Mouse (Mus musculus) liver, embryonic 11.5 days (tissue): ENCODE measurements around the gene Phactr1. TPM values are rescaled to one million over a fixed set of nuclear protein-coding genes. Genes with fewer than 3 reads are reported as not detected.
A peak's percentile ranks its signal among the peaks of the same experiment; 100 is the strongest.

Experiments used
- ATAC-seq: fragments of 200-750 bp; cut with Nextera tagmentation; replicated peaks from 2 replicates; pipeline ENCODE4 v1.8.0; 2017; ENCODE audit warnings: moderate number of reproducible peaks, mild to moderate bottlenecking, moderate TSS enrichment, moderate library complexity; ENCODE audit not compliant: low FRiP score
- DNase-seq: peaks from one replicate; pipeline ENCODE4 v3.0.0-alpha.2; 2017; ENCODE audit warnings: low spot score
- H3K27ac ChIP-seq: fragments of 300-500 bp; sonication (generic); 2 replicates; pipeline ENCODE4 v1.5.1; 2014; ENCODE audit warnings: mild to moderate bottlenecking, low read depth, low read length, control low read depth
- H3K27me3 ChIP-seq: fragments of 300-500 bp; sonication (generic); replicated peaks from 2 replicates; pipeline ENCODE4 v1.6.1; 2014; ENCODE audit warnings: low read length, mixed read lengths; ENCODE audit not compliant: control insufficient read depth, insufficient read depth
- H3K36me3 ChIP-seq: fragments of 300-500 bp; sonication (generic); 2 replicates; pipeline ENCODE4 v1.6.1; 2014; ENCODE audit warnings: mild to moderate bottlenecking, low read length, moderate library complexity, mixed read lengths; ENCODE audit not compliant: control insufficient read depth, insufficient read depth
- H3K4me1 ChIP-seq: fragments of 300-500 bp; sonication (generic); replicated peaks from 2 replicates; pipeline ENCODE4 v1.6.1; 2014; ENCODE audit warnings: low read length, mixed read lengths; ENCODE audit not compliant: control insufficient read depth, insufficient read depth
- H3K4me2 ChIP-seq: fragments of 300-500 bp; sonication (generic); 2 replicates; pipeline ENCODE4 v1.6.1; 2014; ENCODE audit warnings: mild to moderate bottlenecking, control low read depth, moderate library complexity
- H3K4me3 ChIP-seq: fragments of 300-500 bp; sonication (generic); 2 replicates; pipeline ENCODE4 v1.5.1; 2014; ENCODE audit warnings: low read depth, low read length, control low read depth
- H3K9ac ChIP-seq: fragments of 300-500 bp; sonication (generic); 2 replicates; pipeline ENCODE4 v1.6.1; 2014; ENCODE audit warnings: low read depth, low read length, control low read depth
- H3K9me3 ChIP-seq: fragments of 300-500 bp; sonication (generic); 2 replicates; pipeline ENCODE4 v1.6.1; 2016; ENCODE audit warnings: low read length, inconsistent platforms, mixed read lengths; ENCODE audit not compliant: control insufficient read depth
- WGBS: fragments of 180-500 bp; shearing (Covaris S2); extraction: QIAGEN DNeasy Blood & Tissue Kit; methylation state at CpG from one replicate; pipeline ENCODE4 v1.1.7; 2014; 5-methylcytosine and 5-hydroxymethylcytosine counted together
- polyA plus RNA-seq: library from polyadenylated mRNA; unstranded; fragments of >200 nt; fragmentation: Nextera tagmentation; extraction: Ambion mirVana; gene quantifications from 2 replicates; pipeline ENCODE4 v1.2.1, GENCODE M21; 2014

Gene Phactr1
- polyA plus RNA-seq, 1 experiment from 2014 or later = 1.3 TPM

DNA sequence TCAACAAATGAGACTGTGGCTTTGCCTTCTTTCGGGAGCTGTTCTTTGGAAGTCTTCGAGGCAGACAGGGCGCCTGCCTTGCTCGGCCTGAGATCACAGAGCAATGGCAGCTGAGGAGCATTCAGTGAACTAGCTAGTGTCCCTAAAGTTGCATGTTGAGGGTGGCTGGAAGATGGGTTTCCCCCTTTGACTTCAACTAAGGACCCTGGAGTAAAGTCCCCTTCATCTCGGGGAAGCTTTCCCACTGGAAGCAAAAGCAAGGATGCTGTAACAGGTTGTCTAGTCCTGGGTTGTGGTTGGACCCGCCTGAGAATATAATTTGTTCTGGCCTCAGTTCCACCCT is 235.4 kb downstream of the Phactr1 start:
- no peaks in the 10 kb centered on the region for H3K9me3 ChIP-seq
- no peak overlapping the region for H3K27ac ChIP-seq
- WGBS = 18% methylated on average over 6 of the region's 6 CpGs
- ATAC-seq (no peak), DNase-seq (no peak)
- H3K4me1 ChIP-seq = peaks cover 3% of the 10 kb centered on the region; the same call in 1 of the 2 replicates
- H3K36me3 ChIP-seq = no peaks in the 10 kb centered on the region
- H3K27me3 ChIP-seq = peaks cover 26% of the 10 kb centered on the region
- peak overlapping the region; percentile 82 for H3K4me2 ChIP-seq
- no peak overlapping the region for H3K9ac ChIP-seq
- H3K4me3 ChIP-seq = peak overlapping the region; percentile 55

DNA sequence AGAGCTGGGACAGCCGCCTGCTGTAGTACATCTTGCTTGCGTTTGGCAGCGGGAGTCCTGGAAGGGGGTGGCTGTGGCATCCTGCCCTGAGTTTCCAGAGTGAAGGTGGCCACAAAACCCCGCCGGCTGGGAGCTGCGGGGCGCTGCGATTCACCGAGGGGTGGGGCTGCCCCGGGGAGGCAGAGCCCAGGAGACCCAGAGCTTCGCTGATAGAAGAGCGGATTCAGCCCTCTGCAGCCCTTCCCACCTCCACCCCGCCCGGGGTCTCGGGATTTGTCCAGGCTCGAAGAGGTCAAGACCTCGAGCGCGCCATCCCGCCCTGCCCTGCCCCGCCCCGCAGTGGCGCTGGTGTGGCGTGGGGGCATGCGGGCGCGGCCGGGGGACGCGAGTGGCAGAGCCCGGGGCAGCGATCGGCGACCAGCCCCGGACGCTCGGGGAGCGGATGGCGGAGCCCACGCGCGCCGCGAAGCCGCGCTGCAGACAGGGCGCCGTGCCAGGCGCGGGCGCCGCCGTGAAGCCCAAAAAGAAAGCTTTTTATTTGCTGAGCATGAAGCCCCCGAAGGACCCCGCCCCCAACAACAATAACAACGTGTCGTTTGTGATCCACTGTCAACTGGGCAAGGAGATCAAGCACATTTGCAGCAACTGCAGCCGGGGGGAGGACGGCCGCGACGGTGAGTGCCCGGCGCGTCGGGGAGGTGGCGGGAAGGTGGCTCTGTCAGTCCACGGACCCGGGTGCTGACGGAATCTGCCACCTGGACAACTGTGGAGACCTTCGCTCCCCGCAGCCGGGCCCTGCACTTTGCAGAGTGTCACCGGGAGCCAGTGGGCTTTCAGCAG is 236.0 kb downstream of the Phactr1 start:
- Histone ChIP-seq H3K27me3 (peaks cover 26% of the 10 kb centered on the region), H3K27ac (no peak overlapping the region), H3K9me3 (no peaks in the 10 kb centered on the region), H3K36me3 (no peaks in the 10 kb centered on the region), H3K4me1 (peaks cover 3% of the 10 kb centered on the region; the same call in 1 of the 2 replicates), H3K9ac (0 out of 2 replicates have a peak overlapping the region, but pooled peaks have one; percentile 16), H3K4me3 (peak overlapping the region; percentile 55), H3K4me2 (peak overlapping the region; percentile 82)
- 2% methylated on average over 73 of the region's 74 CpGs for WGBS
- ATAC-seq = no peak
- peak; percentile 41 for DNase-seq

DNA sequence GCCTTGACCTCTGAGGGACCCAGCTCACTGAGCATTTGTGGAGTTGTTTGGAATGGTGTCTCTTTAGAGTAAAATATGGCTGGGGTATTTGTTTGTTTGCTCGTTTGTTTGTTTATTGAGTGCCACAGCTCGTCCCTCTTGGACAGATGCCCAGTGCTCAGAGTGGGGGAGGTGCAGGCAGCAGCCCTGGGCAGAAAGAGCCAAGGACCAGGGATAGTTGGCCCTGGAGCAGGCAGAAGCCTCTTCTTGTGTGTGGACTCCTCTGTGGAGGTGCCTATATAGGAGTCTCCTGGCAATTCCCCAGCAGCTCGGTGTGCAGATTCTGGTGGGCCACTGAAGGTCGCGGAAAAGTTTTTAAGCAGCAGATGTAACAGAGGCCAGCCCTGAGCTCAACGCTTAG is 236.8 kb downstream of the Phactr1 start:
- Histone ChIP-seq H3K4me1 (peaks cover 3% of the 10 kb centered on the region; the same call in 1 of the 2 replicates), H3K9ac (no peak overlapping the region), H3K27me3 (peaks cover 26% of the 10 kb centered on the region), H3K4me3 (no peak overlapping the region), H3K4me2 (no peak overlapping the region; the same call in 1 of the 2 replicates), H3K9me3 (no peaks in the 10 kb centered on the region), H3K27ac (no peak overlapping the region), H3K36me3 (no peaks in the 10 kb centered on the region)
- DNase-seq (no peak), ATAC-seq (no peak)
- 45% methylated on average over 6 of the region's 6 CpGs for WGBS

DNA sequence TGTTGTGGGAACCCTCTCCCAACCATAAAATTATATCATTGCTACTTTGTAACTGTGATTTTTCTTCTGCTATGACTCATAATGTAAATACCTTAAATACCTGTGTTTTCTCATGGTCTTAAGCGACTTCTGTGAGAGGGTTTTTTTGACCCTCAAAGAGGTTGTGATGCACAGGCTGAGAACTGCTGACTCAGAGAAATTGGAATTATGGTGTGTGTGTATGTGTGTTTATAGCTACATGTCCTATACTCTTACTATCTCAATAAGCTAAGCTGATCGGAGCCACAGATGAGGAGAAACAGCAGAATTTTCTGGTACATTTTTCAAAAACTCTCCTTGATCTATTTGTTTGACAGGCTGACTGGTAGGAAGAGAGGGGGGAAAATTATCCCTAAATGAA is 239.6 kb downstream of the Phactr1 start:
- Histone ChIP-seq H3K4me2 (no peak overlapping the region), H3K9ac (no peak overlapping the region), H3K36me3 (no peaks in the 10 kb centered on the region), H3K27me3 (peaks cover 25% of the 10 kb centered on the region), H3K4me3 (no peak overlapping the region), H3K27ac (no peak overlapping the region), H3K4me1 (peaks cover 3% of the 10 kb centered on the region; the same call in 1 of the 2 replicates), H3K9me3 (no peaks in the 10 kb centered on the region)
- WGBS = 83% methylated on average over 2 of the region's 2 CpGs
- DNase-seq = no peak
- no peak for ATAC-seq

DNA sequence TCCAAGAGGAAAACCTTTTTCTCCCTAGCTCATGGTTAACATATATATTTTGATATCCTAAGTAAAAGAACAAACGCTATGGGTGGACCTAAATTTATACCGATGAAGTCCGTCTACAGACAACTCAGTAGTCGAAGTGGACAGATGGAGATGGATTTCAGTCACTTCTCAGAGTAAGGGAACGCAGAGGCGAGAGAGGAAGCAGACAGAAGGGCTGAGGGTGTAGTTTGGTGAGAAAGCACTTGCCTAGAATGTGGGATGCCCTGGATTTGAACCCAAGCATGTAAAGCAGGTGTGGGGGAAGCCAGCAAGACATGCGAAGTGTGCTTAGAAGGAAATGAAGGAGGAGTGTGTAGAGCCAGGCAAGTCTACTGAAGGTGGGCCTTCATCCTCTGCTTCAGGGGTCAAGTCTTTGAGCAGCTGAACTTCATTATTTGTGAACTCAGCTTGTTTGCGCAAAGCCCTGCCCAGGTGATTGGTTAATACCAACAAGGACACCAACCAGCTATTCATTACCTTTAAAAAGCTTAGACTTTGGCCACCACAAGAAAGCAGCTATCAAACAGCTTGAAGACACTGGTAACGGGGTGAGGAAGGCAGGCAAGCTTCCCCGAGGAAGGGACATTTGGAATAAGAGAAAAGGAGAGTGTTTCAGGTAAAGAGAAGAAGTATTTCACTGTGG is 241.5 kb downstream of the Phactr1 start:
- Histone ChIP-seq H3K27me3 (peaks cover 8% of the 10 kb centered on the region), H3K4me3 (no peak overlapping the region), H3K36me3 (no peaks in the 10 kb centered on the region), H3K9ac (no peak overlapping the region), H3K4me1 (no peaks in the 10 kb centered on the region; the same call in 1 of the 2 replicates), H3K27ac (no peak overlapping the region), H3K4me2 (no peak overlapping the region), H3K9me3 (no peaks in the 10 kb centered on the region)
- 90% methylated on average over 10 of the region's 10 CpGs for WGBS
- DNase-seq (no peak), ATAC-seq (no peak)

DNA sequence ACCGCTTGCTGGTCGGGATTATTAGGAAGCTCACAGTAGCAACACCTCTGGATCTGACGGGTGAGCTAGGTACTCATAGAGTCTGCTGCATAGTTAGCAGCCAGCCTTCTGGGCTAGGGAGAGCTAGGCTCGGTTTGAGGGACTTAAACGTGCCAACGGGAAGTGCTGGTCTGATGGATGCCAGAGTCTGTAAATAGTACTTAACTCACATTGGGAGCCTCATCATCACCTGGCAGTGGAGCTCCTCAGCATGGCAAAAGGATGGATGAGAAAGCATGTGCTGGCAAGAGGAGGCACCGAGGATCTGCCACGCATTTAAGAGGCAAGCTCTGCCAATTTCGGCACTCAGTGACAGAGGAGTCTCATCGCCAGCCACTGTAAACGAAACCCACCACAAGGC is 247.4 kb downstream of the Phactr1 start:
- Histone ChIP-seq H3K36me3 (no peaks in the 10 kb centered on the region), H3K9ac (no peak overlapping the region), H3K4me1 (no peaks in the 10 kb centered on the region), H3K4me2 (no peak overlapping the region), H3K27ac (no peak overlapping the region), H3K4me3 (no peak overlapping the region), H3K9me3 (no peaks in the 10 kb centered on the region; the same call in 1 of the 2 replicates), H3K27me3 (no peaks in the 10 kb centered on the region; the same call in 1 of the 2 replicates)
- no peak for ATAC-seq
- DNase-seq = no peak
- 87% methylated on average over 11 of the region's 11 CpGs for WGBS

DNA sequence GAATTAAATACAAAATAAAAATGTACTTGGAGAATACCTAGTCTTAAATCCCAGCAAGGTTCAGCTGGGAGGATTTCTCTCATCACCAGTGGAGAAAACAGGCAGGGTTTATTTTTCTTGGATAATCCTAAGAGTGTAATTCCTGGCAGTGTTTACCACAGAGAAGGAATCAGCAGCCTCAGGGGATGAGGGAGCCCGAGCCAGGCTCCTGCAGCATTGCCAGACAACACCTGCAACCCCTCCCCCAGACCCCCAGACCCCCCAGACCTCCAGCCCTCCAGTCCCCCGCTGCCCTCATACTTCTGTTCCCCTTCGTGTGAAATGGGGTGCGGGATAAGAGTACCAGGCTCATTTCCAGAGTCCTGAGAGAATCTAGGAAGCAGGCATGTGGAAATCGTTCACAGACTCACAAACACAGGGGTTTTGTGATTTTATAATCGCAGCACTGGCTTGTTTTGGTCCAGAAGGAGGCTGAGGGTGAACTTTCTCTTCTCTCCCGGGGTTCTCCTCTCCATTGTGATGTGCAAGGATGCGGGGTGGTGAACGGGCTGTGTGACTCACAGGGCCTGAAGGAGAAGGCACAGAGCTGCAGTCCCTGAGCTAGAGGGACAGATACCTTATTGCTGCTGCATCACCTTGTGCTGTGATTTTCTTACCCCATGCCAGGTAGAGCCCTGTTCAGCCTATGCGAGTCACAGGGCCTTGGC is 249.3 kb downstream of the Phactr1 start:
- WGBS = 58% methylated on average over 10 of the region's 10 CpGs
- Histone ChIP-seq H3K9me3 (no peaks in the 10 kb centered on the region; the same call in 1 of the 2 replicates), H3K36me3 (no peaks in the 10 kb centered on the region), H3K27me3 (no peaks in the 10 kb centered on the region; the same call in 1 of the 2 replicates), H3K9ac (no peak overlapping the region), H3K4me2 (no peak overlapping the region), H3K4me1 (no peaks in the 10 kb centered on the region), H3K4me3 (no peak overlapping the region), H3K27ac (no peak overlapping the region)
- DNase-seq (no peak), ATAC-seq (no peak)

DNA sequence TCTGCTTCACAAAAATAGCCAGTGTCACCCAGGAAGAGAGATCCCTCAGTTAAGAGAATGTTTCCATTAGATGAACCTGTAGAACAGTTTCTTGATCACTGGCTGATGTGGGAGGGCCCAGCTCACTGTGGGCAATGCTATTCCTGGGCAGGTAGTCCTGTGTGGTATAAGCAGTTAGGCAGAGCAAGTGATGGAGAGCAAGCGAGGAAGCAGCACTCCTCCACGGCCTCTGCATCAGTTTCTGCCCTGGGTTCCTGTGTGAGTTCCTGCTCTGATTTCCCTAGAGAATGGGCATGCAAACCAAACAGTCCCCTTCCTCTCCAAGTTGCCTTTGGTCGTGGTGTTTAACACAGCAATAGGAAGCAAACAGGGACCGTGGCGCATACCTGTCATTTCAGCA is 251.6 kb downstream of the Phactr1 start:
- no peaks in the 10 kb centered on the region; the same call in 1 of the 2 replicates for H3K27me3 ChIP-seq
- H3K4me1 ChIP-seq = no peaks in the 10 kb centered on the region
- ATAC-seq (no peak), DNase-seq (no peak)
- no peaks in the 10 kb centered on the region; the same call in 1 of the 2 replicates for H3K9me3 ChIP-seq
- no peak overlapping the region for H3K9ac ChIP-seq
- H3K4me2 ChIP-seq = no peak overlapping the region
- no peak overlapping the region for H3K27ac ChIP-seq
- H3K36me3 ChIP-seq = no peaks in the 10 kb centered on the region
- no peak overlapping the region for H3K4me3 ChIP-seq
- 82% methylated on average over 5 of the region's 5 CpGs for WGBS
